Mouse (Mus musculus) kidney, adult 2 months (tissue): ENCODE data around the gene Dlgap1. TPM values are rescaled to one million over a fixed set of nuclear protein-coding genes. Genes with fewer than 3 reads are reported as not detected.

ENCODE experiments used
- DNase-seq: peaks from one replicate; pipeline ENCODE4 v3.0.0; 2021
- H3K27ac ChIP-seq: fragments of 200-500 bp; 2 replicates; pipeline ENCODE4 v1.5.1; 2012; ENCODE audit warnings: low read depth, low read length, control low read depth, inconsistent platforms; ENCODE audit not compliant: insufficient read depth
- H3K27me3 ChIP-seq: fragments of 200-500 bp; replicated peaks from 2 replicates; pipeline ENCODE4 v1.6.1; 2012; ENCODE audit warnings: mild to moderate bottlenecking, moderate library complexity, low read length, inconsistent platforms; ENCODE audit not compliant: control insufficient read depth, insufficient read depth
- H3K36me3 ChIP-seq: fragments of 200-500 bp; 2 replicates; pipeline ENCODE4 v1.6.1; 2012; ENCODE audit warnings: mild to moderate bottlenecking, moderate library complexity, low read length, inconsistent platforms; ENCODE audit not compliant: control insufficient read depth, insufficient read depth
- H3K4me1 ChIP-seq: fragments of 200-500 bp; 2 replicates; pipeline ENCODE4 v1.6.1; 2011; ENCODE audit warnings: low read length; ENCODE audit not compliant: control insufficient read depth, insufficient read depth
- H3K4me3 ChIP-seq: fragments of 200-500 bp; 2 replicates; pipeline ENCODE4 v1.5.1; 2011; ENCODE audit warnings: mild to moderate bottlenecking, low read depth, low read length, control low read depth; ENCODE audit not compliant: insufficient read depth
- CTCF ChIP-seq: fragments of 200-500 bp; conservative IDR thresholded peaks from 2 replicates; pipeline ENCODE4 v1.5.1; 2011; ENCODE audit warnings: low read depth, mild to moderate bottlenecking, control low read depth, low read length, moderate library complexity, mixed read lengths; ENCODE audit not compliant: insufficient read depth, insufficient read length
- POLR2A ChIP-seq: fragments of 200-500 bp; IDR thresholded peaks from one replicate; pipeline ENCODE4 v1.6.1; 2011; ENCODE audit warnings: low read depth, low read length, control low read depth
- WGBS: fragments of 180-500 bp; shearing (Covaris S2); methylation state at CpG from one replicate; pipeline ENCODE4 v1.1.7; 2018; 5-methylcytosine and 5-hydroxymethylcytosine counted together
- polyA plus RNA-seq: library from polyadenylated mRNA; depleted of rRNA; stranded (reverse); fragments of >200 nt; gene quantifications from 2 replicates; pipeline ENCODE4 v1.2.3, GENCODE M21; 2012

Gene Dlgap1
- polyA plus RNA-seq, 1 experiment = 0.55 TPM

GRCm38 (mm10) chr17:70794291-70794690 lies 825.4 kb downstream of the Dlgap1 start:
- Histone ChIP-seq H3K4me3 (no peak overlapping the region), H3K36me3 (no peaks in the 10 kb centered on the region), H3K27ac (no peak overlapping the region), H3K27me3 (no peaks in the 10 kb centered on the region), H3K4me1 (peaks cover 3% of the 10 kb centered on the region; the same call in 1 of the 2 replicates)
- TF ChIP-seq POLR2A (no peak), CTCF (no peak)
- no peak for DNase-seq
- WGBS = 44% methylated on average over 7 of the region's 7 CpGs

GRCm38 (mm10) chr17:70794722-70795121 lies 825.8 kb downstream of the Dlgap1 start:
- H3K27ac ChIP-seq = no peak overlapping the region
- H3K4me1 ChIP-seq = peaks cover 3% of the 10 kb centered on the region; the same call in 1 of the 2 replicates
- H3K4me3 ChIP-seq = no peak overlapping the region
- H3K36me3 ChIP-seq = no peaks in the 10 kb centered on the region
- DNase-seq = no peak
- no peaks in the 10 kb centered on the region for H3K27me3 ChIP-seq
- TF ChIP-seq POLR2A (no peak), CTCF (no peak)
- 63% methylated on average over 6 of the region's 6 CpGs for WGBS

DNA sequence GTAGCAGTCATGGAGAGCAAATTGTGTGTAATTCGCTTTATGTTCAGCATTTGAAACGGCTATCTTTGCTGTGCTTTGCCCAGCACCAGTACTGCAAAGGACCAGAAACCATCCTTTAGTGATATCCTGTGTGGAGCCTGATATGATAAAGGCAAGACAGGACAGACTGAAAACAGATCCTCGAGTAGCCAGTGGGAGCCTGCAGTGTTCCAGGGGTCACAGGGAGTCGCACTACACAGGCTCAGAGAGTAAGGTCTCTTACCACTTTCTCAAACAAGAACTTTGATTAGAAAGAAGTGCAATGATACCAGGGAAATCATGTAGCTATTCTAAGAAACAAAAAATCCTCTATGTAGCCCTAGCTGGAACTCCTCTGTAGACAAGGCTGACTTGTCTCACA lies 826.3 kb downstream of the Dlgap1 start:
- TF ChIP-seq CTCF = no peak
- no peak for TF ChIP-seq POLR2A
- no peak for DNase-seq
- 84% methylated on average over 4 of the region's 4 CpGs for WGBS

GRCm38 (mm10) chr17:70796940-70797772 lies 828.3 kb downstream of the Dlgap1 start:
- Histone ChIP-seq H3K27ac (no peak overlapping the region), H3K36me3 (no peaks in the 10 kb centered on the region), H3K4me3 (no peak overlapping the region), H3K4me1 (peaks cover 3% of the 10 kb centered on the region; the same call in 1 of the 2 replicates), H3K27me3 (no peaks in the 10 kb centered on the region)
- DNase-seq = no peak
- WGBS = 85% methylated on average over 8 of the region's 8 CpGs
- TF ChIP-seq CTCF = no peak
- no peak for TF ChIP-seq POLR2A

More for the DNA sequence above, 826.3 kb downstream of the Dlgap1 start:
- H3K4me3 ChIP-seq = no peak overlapping the region
- no peak overlapping the region for H3K27ac ChIP-seq
- H3K4me1 ChIP-seq = peaks cover 3% of the 10 kb centered on the region; the same call in 1 of the 2 replicates
- no peaks in the 10 kb centered on the region for H3K27me3 ChIP-seq
- H3K36me3 ChIP-seq = no peaks in the 10 kb centered on the region

DNA sequence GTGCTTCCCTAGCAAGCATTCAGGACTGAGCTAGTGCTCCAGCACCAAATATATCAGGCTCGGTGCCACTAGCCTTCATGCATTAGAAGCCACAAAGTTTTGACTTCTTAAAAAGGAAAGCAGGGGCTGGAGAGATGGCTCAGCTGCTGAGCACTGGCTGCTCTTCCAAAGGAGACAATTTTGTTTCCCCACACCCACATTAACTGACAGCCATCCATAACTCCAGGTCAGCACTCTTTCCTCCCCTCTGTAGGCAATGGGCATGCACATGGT lies 828.8 kb downstream of the Dlgap1 start:
- Histone ChIP-seq H3K36me3 (no peaks in the 10 kb centered on the region), H3K4me1 (peaks cover 3% of the 10 kb centered on the region; the same call in 1 of the 2 replicates), H3K27ac (no peak overlapping the region), H3K27me3 (no peaks in the 10 kb centered on the region), H3K4me3 (no peak overlapping the region)
- DNase-seq = no peak
- WGBS = 68% methylated on average over 1 of the region's 1 CpGs
- no peak for TF ChIP-seq CTCF
- no peak for TF ChIP-seq POLR2A

- no peaks in the 10 kb centered on the region for H3K27me3 ChIP-seq
- peaks cover 3% of the 10 kb centered on the region; the same call in 1 of the 2 replicates for H3K4me1 ChIP-seq
- no peak overlapping the region for H3K27ac ChIP-seq
- no peak overlapping the region for H3K4me3 ChIP-seq
- DNase-seq = no peak
- TF ChIP-seq POLR2A (no peak), CTCF (no peak)
- H3K36me3 ChIP-seq = no peaks in the 10 kb centered on the region
- WGBS = 66% methylated on average over 4 of the region's 4 CpGs
Measured at GRCm38 (mm10) chr17:70799266-70799665, 830.4 kb downstream of the Dlgap1 start.

- no peak overlapping the region for H3K4me3 ChIP-seq
- 84% methylated on average over 14 of the region's 14 CpGs for WGBS
- H3K27me3 ChIP-seq = no peaks in the 10 kb centered on the region
- peaks cover 3% of the 10 kb centered on the region; the same call in 1 of the 2 replicates for H3K4me1 ChIP-seq
- DNase-seq = no peak
- no peaks in the 10 kb centered on the region for H3K36me3 ChIP-seq
- TF ChIP-seq POLR2A (no peak), CTCF (no peak)
- H3K27ac ChIP-seq = no peak overlapping the region
Measured at GRCm38 (mm10) chr17:70802022-70802421, 833.1 kb downstream of the Dlgap1 start.

DNA sequence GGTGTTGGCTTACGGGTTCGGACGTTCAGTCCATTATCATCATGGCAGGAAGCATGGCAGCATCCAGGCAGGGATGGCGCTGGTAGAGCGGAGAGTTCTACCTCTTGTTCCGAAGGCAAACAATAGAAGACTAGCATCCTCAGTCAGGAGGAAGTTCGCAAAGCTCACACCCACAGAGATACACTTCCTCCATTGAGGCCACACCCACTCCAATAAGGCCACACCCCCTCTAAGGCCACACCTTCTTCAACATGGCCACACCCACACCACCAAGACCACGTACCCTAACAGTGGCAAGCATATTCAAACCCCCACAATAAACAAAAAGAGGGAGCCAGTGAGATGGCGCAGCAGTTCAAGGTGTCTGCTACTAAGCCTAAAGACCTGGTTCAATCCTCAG lies 837.0 kb downstream of the Dlgap1 start:
- WGBS = 93% methylated on average over 9 of the region's 9 CpGs
- H3K27me3 ChIP-seq = no peaks in the 10 kb centered on the region
- DNase-seq = no peak
- no peaks in the 10 kb centered on the region for H3K36me3 ChIP-seq
- no peak for TF ChIP-seq POLR2A
- TF ChIP-seq CTCF = no peak
- no peak overlapping the region for H3K27ac ChIP-seq
- no peak overlapping the region for H3K4me3 ChIP-seq
- H3K4me1 ChIP-seq = no peaks in the 10 kb centered on the region; the same call in 1 of the 2 replicates
